Mouse (Mus musculus) lung, adult 2 months (tissue): ENCODE results near the gene Entpd8.
A peak's percentile ranks its signal among the peaks of the same experiment; 100 is the strongest.

Experiments
- CTCF ChIP-seq: fragments of 200-500 bp; IDR thresholded peaks from 2 replicates; pipeline ENCODE4 v1.5.1; 2011; ENCODE audit warnings: mild to moderate bottlenecking, low read length, control low read depth; ENCODE audit not compliant: insufficient read depth
- POLR2A ChIP-seq: fragments of 200-500 bp; IDR thresholded peaks from 2 replicates; pipeline ENCODE4 v1.6.1; 2011; ENCODE audit warnings: low read depth, mild to moderate bottlenecking, control low read depth, low read length, borderline replicate concordance; ENCODE audit errors: extremely low read depth

GRCm38 (mm10) chr2:25078967-25079366 is 1.1 kb upstream of the Entpd8 start:
- no peak for TF ChIP-seq CTCF
- 0 out of 2 replicates have a peak, but pooled peaks have one; percentile 7 for TF ChIP-seq POLR2A
